Mouse (Mus musculus): ENCODE results near the gene Taf1b. TPM values are rescaled to one million over a fixed set of nuclear protein-coding genes. Genes with fewer than 3 reads are reported as not detected.
A peak's percentile ranks its signal among the peaks of the same experiment; 100 is the strongest.

Taf1b gene
- polyA plus RNA-seq, 1 experiment from 2014 or later: 6.9 TPM

- Histone ChIP-seq H3K9ac (replicated peaks) (no peak overlapping the region), H3K4me3 (ENCODE audit: low read depth, low read length) (no peak overlapping the region), H3K4me1 (ENCODE audit: insufficient read depth) (no peaks in the 10 kb centered on the region), H3K36me3 (replicated peaks; ENCODE audit: insufficient read depth, low read length) (no peaks in the 10 kb centered on the region), H3K4me2 (ENCODE audit: low read depth, low read length) (no peak overlapping the region), H3K27me3 (ENCODE audit: insufficient read depth, low read length) (peaks cover under 1% of the 10 kb centered on the region; the same call in 1 of the 2 replicates), H3K9me3 (ENCODE audit: low read length) (no peaks in the 10 kb centered on the region), H3K27ac (ENCODE audit: low read depth) (no peak overlapping the region)
- ATAC-seq: no peak
- DNase-seq: no peak
- WGBS (ENCODE audit: insufficient replicate concordance): 66% methylated on average over 6 of the region's 6 CpGs
- no peak for TF ChIP-seq EP300 (IDR thresholded peaks at IDR 0.05; ENCODE audit: low read depth)
Observed at GRCm38 (mm10) chr12:24565311-24565710, 67.2 kb downstream of the Taf1b start.

- Histone ChIP-seq H3K4me1 (ENCODE audit: insufficient read depth) (peaks cover 7% of the 10 kb centered on the region), H3K27me3 (ENCODE audit: insufficient read depth, low read length) (peaks cover 19% of the 10 kb centered on the region), H3K9ac (replicated peaks) (no peak overlapping the region), H3K9me3 (ENCODE audit: low read length) (no peaks in the 10 kb centered on the region), H3K4me3 (ENCODE audit: low read depth, low read length) (no peak overlapping the region), H3K4me2 (ENCODE audit: low read depth, low read length) (no peak overlapping the region), H3K36me3 (replicated peaks; ENCODE audit: insufficient read depth, low read length) (no peaks in the 10 kb centered on the region), H3K27ac (ENCODE audit: low read depth) (no peak overlapping the region)
- TF ChIP-seq EP300 (IDR thresholded peaks at IDR 0.05; ENCODE audit: low read depth) (no peak), CTCF (IDR thresholded peaks at IDR 0.05; ENCODE audit: low read depth) (no peak)
- 79% methylated on average over 3 of the region's 3 CpGs for WGBS (ENCODE audit: insufficient replicate concordance)
- DNase-seq (no peak), ATAC-seq (no peak)
Observed at GRCm38 (mm10) chr12:24567606-24568005, 69.4 kb downstream of the Taf1b start.

- Histone ChIP-seq H3K36me3 (replicated peaks; ENCODE audit: insufficient read depth, low read length) (no peaks in the 10 kb centered on the region), H3K9ac (replicated peaks) (peak within 1 kb of the TSS; percentile 60), H3K4me1 (ENCODE audit: insufficient read depth) (peaks cover 8% of the 10 kb centered on the region), H3K27me3 (ENCODE audit: insufficient read depth, low read length) (peaks cover 41% of the 10 kb centered on the region), H3K4me2 (ENCODE audit: low read depth, low read length) (peak within 1 kb of the TSS; percentile 97), H3K9me3 (ENCODE audit: low read length) (no peaks in the 10 kb centered on the region), H3K27ac (ENCODE audit: low read depth) (no peak within 1 kb of the TSS), H3K4me3 (ENCODE audit: low read depth, low read length) (peak within 1 kb of the TSS; percentile 69)
- TF ChIP-seq CTCF (IDR thresholded peaks at IDR 0.05; ENCODE audit: low read depth) (no peak), EP300 (IDR thresholded peaks at IDR 0.05; ENCODE audit: low read depth) (no peak)
- 5% methylated on average over 50 of the region's 64 CpGs for WGBS (ENCODE audit: insufficient replicate concordance)
- ATAC-seq (peak; percentile 100), DNase-seq (peak; percentile 94)
Observed at GRCm38 (mm10) chr12:24571523-24572392, 73.6 kb downstream of the Taf1b start, which contains the start of gene Grhl1. Grhl1 (plus strand) TSS chr12:24572283.

- 6% methylated on average over 47 of the region's 48 CpGs for WGBS (ENCODE audit: insufficient replicate concordance)
- H3K4me3 ChIP-seq (ENCODE audit: low read depth, low read length): peak overlapping the region; percentile 69
- H3K9ac ChIP-seq (replicated peaks): peak overlapping the region; percentile 60
- ATAC-seq: peak; percentile 46
- no peaks in the 10 kb centered on the region for H3K9me3 ChIP-seq (ENCODE audit: low read length)
- H3K27me3 ChIP-seq (ENCODE audit: insufficient read depth, low read length): peaks cover 41% of the 10 kb centered on the region
- no peak for TF ChIP-seq CTCF (IDR thresholded peaks at IDR 0.05; ENCODE audit: low read depth)
- TF ChIP-seq EP300 (IDR thresholded peaks at IDR 0.05; ENCODE audit: low read depth): no peak
- peaks cover 8% of the 10 kb centered on the region for H3K4me1 ChIP-seq (ENCODE audit: insufficient read depth)
- no peak for DNase-seq
- H3K27ac ChIP-seq (ENCODE audit: low read depth): no peak overlapping the region
- H3K36me3 ChIP-seq (replicated peaks; ENCODE audit: insufficient read depth, low read length): no peaks in the 10 kb centered on the region
- peak overlapping the region; percentile 97 for H3K4me2 ChIP-seq (ENCODE audit: low read depth, low read length)
Observed at GRCm38 (mm10) chr12:24572421-24573274, 74.5 kb downstream of the Taf1b start.

GRCm38 (mm10) chr12:24573275-24573580 lies 75.1 kb downstream of the Taf1b start:
- 79% methylated on average over 3 of the region's 3 CpGs for WGBS (ENCODE audit: insufficient replicate concordance)
- no peak overlapping the region for H3K4me3 ChIP-seq (ENCODE audit: low read depth, low read length)
- H3K27me3 ChIP-seq (ENCODE audit: insufficient read depth, low read length): peaks cover 41% of the 10 kb centered on the region
- no peaks in the 10 kb centered on the region for H3K9me3 ChIP-seq (ENCODE audit: low read length)
- H3K4me1 ChIP-seq (ENCODE audit: insufficient read depth): peaks cover 8% of the 10 kb centered on the region
- H3K36me3 ChIP-seq (replicated peaks; ENCODE audit: insufficient read depth, low read length): no peaks in the 10 kb centered on the region
- no peak for DNase-seq
- TF ChIP-seq CTCF (IDR thresholded peaks at IDR 0.05; ENCODE audit: low read depth) (no peak), EP300 (IDR thresholded peaks at IDR 0.05; ENCODE audit: low read depth) (no peak)
- H3K9ac ChIP-seq (replicated peaks): no peak overlapping the region
- H3K4me2 ChIP-seq (ENCODE audit: low read depth, low read length): no peak overlapping the region
- no peak overlapping the region for H3K27ac ChIP-seq (ENCODE audit: low read depth)
- ATAC-seq: no peak

- DNase-seq (no peak), ATAC-seq (no peak)
- Histone ChIP-seq H3K36me3 (replicated peaks; ENCODE audit: insufficient read depth, low read length) (no peaks in the 10 kb centered on the region), H3K27ac (ENCODE audit: low read depth) (no peak overlapping the region), H3K4me3 (ENCODE audit: low read depth, low read length) (no peak overlapping the region), H3K27me3 (ENCODE audit: insufficient read depth, low read length) (peaks cover 41% of the 10 kb centered on the region), H3K4me1 (ENCODE audit: insufficient read depth) (peaks cover 8% of the 10 kb centered on the region), H3K4me2 (ENCODE audit: low read depth, low read length) (no peak overlapping the region), H3K9ac (replicated peaks) (no peak overlapping the region), H3K9me3 (ENCODE audit: low read length) (no peaks in the 10 kb centered on the region)
- WGBS (ENCODE audit: insufficient replicate concordance): 38% methylated on average over 7 of the region's 7 CpGs
- TF ChIP-seq EP300 (IDR thresholded peaks at IDR 0.05; ENCODE audit: low read depth) (no peak), CTCF (IDR thresholded peaks at IDR 0.05; ENCODE audit: low read depth) (no peak)
Observed at GRCm38 (mm10) chr12:24574870-24575269, 76.7 kb downstream of the Taf1b start.

Measured in liver, postnatal 0 days (tissue).